Mouse (Mus musculus) forebrain, embryonic 11.5 days (tissue): ENCODE data around the gene Mfsd6. TPM values are rescaled to one million over a fixed set of nuclear protein-coding genes. Genes with fewer than 3 reads are reported as not detected.
A peak's percentile ranks its signal among the peaks of the same experiment; 100 is the strongest.

Source experiments
- ATAC-seq: fragments of 200-750 bp; cut with Nextera tagmentation; replicated peaks from 2 replicates; pipeline ENCODE4 v1.8.0; 2017; ENCODE audit warnings: moderate TSS enrichment; ENCODE audit not compliant: low FRiP score
- DNase-seq: peaks from one replicate; pipeline ENCODE4 v3.0.0-alpha.2; 2017; ENCODE audit warnings: low spot score
- H3K27ac ChIP-seq: fragments of 300-500 bp; sonication (generic); 2 replicates; pipeline ENCODE4 v1.5.1; 2014; ENCODE audit warnings: low read depth, low read length
- H3K27me3 ChIP-seq: fragments of 300-500 bp; sonication (generic); 2 replicates; pipeline ENCODE4 v1.6.1; 2014; ENCODE audit warnings: mild to moderate bottlenecking, low read length, mixed read lengths; ENCODE audit not compliant: control insufficient read depth, insufficient read depth
- H3K36me3 ChIP-seq: fragments of 300-500 bp; sonication (generic); 2 replicates; pipeline ENCODE4 v1.6.1; 2014; ENCODE audit warnings: mild to moderate bottlenecking, low read length, moderate library complexity, mixed read lengths; ENCODE audit not compliant: control insufficient read depth, insufficient read depth
- H3K4me1 ChIP-seq: fragments of 300-500 bp; sonication (generic); replicated peaks from 2 replicates; pipeline ENCODE4 v1.6.1; 2014; ENCODE audit warnings: low read length, mixed read lengths; ENCODE audit not compliant: control insufficient read depth, insufficient read depth
- H3K4me2 ChIP-seq: fragments of 300-500 bp; sonication (generic); 2 replicates; pipeline ENCODE4 v1.6.1; 2014; ENCODE audit warnings: low read depth, mild to moderate bottlenecking, low read length, moderate library complexity, mixed read lengths; ENCODE audit not compliant: severe bottlenecking
- H3K4me3 ChIP-seq: fragments of 300-500 bp; sonication (generic); 2 replicates; pipeline ENCODE4 v1.5.1; 2014; ENCODE audit warnings: low read depth, low read length
- H3K9ac ChIP-seq: fragments of 300-500 bp; sonication (generic); 2 replicates; pipeline ENCODE4 v1.6.1; 2014; ENCODE audit warnings: low read length
- H3K9me3 ChIP-seq: fragments of 300-500 bp; sonication (generic); 2 replicates; pipeline ENCODE4 v1.6.1; 2016; ENCODE audit warnings: low read length, mixed read lengths; ENCODE audit not compliant: control insufficient read depth
- WGBS: fragments of 180-500 bp; shearing (Covaris S2); extraction: QIAGEN DNeasy Blood & Tissue Kit; methylation state at CpG from one replicate; pipeline ENCODE4 v1.1.7; 2014; 5-methylcytosine and 5-hydroxymethylcytosine counted together
- polyA plus RNA-seq: library from polyadenylated mRNA; unstranded; fragments of >200 nt; fragmentation: Nextera tagmentation; extraction: Ambion mirVana; gene quantifications from 2 replicates; pipeline ENCODE4 v1.2.1, GENCODE M21; 2014

Gene Mfsd6
- polyA plus RNA-seq, 1 experiment from 2014 or later = 2.7 TPM

- Histone ChIP-seq H3K4me2 (no peak overlapping the region), H3K9ac (no peak overlapping the region), H3K27me3 (no peaks in the 10 kb centered on the region), H3K9me3 (no peaks in the 10 kb centered on the region), H3K27ac (no peak overlapping the region), H3K36me3 (no peaks in the 10 kb centered on the region), H3K4me3 (no peak overlapping the region), H3K4me1 (no peaks in the 10 kb centered on the region)
- DNase-seq = no peak
- WGBS = 92% methylated on average over 2 of the region's 2 CpGs
- no peak for ATAC-seq
These were observed 67.0 kb downstream of the Mfsd6 start for GRCm38 (mm10) chr1:52660278-52660677.

- 85% methylated on average over 7 of the region's 7 CpGs for WGBS
- H3K4me3 ChIP-seq = no peak overlapping the region
- H3K27ac ChIP-seq = no peak overlapping the region
- no peaks in the 10 kb centered on the region for H3K4me1 ChIP-seq
- H3K27me3 ChIP-seq = no peaks in the 10 kb centered on the region
- ATAC-seq (no peak), DNase-seq (no peak)
- H3K9me3 ChIP-seq = no peaks in the 10 kb centered on the region
- no peak overlapping the region for H3K9ac ChIP-seq
- no peaks in the 10 kb centered on the region for H3K36me3 ChIP-seq
- no peak overlapping the region for H3K4me2 ChIP-seq
These were observed 69.1 kb downstream of the Mfsd6 start for GRCm38 (mm10) chr1:52658160-52658559.

- H3K36me3 ChIP-seq = no peaks in the 10 kb centered on the region; the same call in 1 of the 2 replicates
- H3K4me1 ChIP-seq = no peaks in the 10 kb centered on the region
- H3K27ac ChIP-seq = no peak overlapping the region
- H3K4me2 ChIP-seq = no peak overlapping the region
- ATAC-seq (no peak), DNase-seq (no peak)
- H3K9me3 ChIP-seq = no peaks in the 10 kb centered on the region
- no peak overlapping the region for H3K9ac ChIP-seq
- WGBS = 85% methylated on average over 4 of the region's 4 CpGs
- H3K27me3 ChIP-seq = no peaks in the 10 kb centered on the region
- H3K4me3 ChIP-seq = no peak overlapping the region
These were observed 72.1 kb downstream of the Mfsd6 start for GRCm38 (mm10) chr1:52655153-52655552.

DNA sequence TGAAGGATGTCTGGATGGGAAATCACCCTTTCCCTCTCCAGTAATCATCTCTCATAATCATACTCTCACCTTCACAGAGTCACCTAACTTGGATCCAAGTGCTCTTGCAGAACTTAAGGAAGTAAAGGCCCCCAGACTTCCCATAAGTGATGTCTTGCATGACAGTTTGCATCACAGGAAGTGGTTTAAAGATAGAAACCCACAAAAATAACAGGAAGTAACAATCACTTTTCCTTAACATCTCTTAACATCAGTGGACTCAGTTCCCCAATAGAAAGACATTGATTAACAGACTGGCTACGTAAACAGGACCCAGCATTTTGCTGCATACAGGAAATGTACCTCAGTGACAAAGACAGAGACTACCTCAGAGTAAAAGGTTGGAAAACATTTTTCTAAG lies 73.9 kb downstream of the Mfsd6 start:
- 84% methylated on average over 1 of the region's 1 CpGs for WGBS
- DNase-seq (no peak), ATAC-seq (no peak)
- H3K27me3 ChIP-seq = no peaks in the 10 kb centered on the region
- H3K4me3 ChIP-seq = no peak overlapping the region
- H3K9ac ChIP-seq = no peak overlapping the region
- H3K27ac ChIP-seq = no peak overlapping the region
- peaks cover 3% of the 10 kb centered on the region; the same call in 1 of the 2 replicates for H3K36me3 ChIP-seq
- H3K4me2 ChIP-seq = no peak overlapping the region
- H3K4me1 ChIP-seq = no peaks in the 10 kb centered on the region
- H3K9me3 ChIP-seq = no peaks in the 10 kb centered on the region

DNA sequence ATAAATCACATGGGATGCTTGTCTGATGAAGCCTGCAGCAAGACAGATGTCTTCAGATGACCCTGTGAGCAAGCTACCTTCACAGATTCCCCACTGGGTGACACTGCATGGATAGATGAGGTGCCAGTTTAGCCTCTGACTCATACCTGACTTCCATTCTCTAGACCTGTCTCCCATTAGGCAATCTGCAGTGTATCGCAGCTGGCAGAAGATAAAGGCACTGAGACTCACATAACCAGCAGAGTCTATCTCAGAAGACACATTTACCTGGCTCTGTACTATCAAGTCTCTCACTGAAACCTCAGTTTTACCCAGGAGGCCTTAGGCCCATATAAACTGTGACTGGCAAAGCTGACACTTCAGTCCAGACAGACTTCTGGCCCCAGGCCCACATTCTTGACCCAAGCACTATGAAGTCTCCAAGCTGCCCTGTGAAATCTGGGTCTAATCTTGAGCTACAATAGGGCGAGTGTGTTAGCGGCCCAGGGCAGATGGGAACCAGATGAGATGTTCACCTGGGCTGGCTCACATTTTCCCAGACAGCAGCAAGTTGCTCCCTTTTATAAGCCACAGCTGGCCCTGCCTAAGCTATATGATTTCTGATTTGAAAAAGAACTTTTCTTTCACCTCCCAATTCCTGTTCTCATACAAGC lies 74.5 kb downstream of the Mfsd6 start:
- 86% methylated on average over 3 of the region's 3 CpGs for WGBS
- no peak for DNase-seq
- peaks cover 3% of the 10 kb centered on the region; the same call in 1 of the 2 replicates for H3K36me3 ChIP-seq
- ATAC-seq = no peak
- no peak overlapping the region for H3K4me2 ChIP-seq
- no peak overlapping the region for H3K4me3 ChIP-seq
- no peaks in the 10 kb centered on the region for H3K27me3 ChIP-seq
- no peaks in the 10 kb centered on the region for H3K9me3 ChIP-seq
- no peak overlapping the region for H3K27ac ChIP-seq
- H3K4me1 ChIP-seq = no peaks in the 10 kb centered on the region
- no peak overlapping the region for H3K9ac ChIP-seq

DNA sequence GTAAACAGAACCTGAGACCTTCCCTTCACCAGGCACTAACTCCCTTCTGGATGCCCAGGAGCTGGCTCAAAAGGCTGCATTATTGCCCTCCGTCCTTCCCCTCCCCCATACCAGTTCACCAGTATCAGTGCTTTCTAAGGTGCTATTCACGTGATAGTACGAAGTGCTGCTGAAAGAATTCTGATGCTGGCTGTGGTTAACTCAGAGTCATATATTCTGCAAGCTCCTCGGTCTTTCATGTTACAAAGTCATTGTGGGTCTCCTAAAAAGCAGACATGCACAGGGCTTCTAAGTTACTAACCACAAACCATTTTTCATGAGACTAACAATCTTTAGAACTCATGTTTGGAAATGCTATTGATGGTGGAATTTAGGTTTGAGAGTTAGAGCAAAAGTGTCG lies 77.2 kb downstream of the Mfsd6 start:
- H3K27ac ChIP-seq = no peak overlapping the region
- H3K27me3 ChIP-seq = no peaks in the 10 kb centered on the region
- peaks cover 3% of the 10 kb centered on the region; the same call in 1 of the 2 replicates for H3K36me3 ChIP-seq
- no peaks in the 10 kb centered on the region for H3K9me3 ChIP-seq
- no peak overlapping the region for H3K4me3 ChIP-seq
- no peak overlapping the region for H3K9ac ChIP-seq
- no peaks in the 10 kb centered on the region for H3K4me1 ChIP-seq
- DNase-seq (no peak), ATAC-seq (no peak)
- H3K4me2 ChIP-seq = no peak overlapping the region
- WGBS = 90% methylated on average over 5 of the region's 5 CpGs

DNA sequence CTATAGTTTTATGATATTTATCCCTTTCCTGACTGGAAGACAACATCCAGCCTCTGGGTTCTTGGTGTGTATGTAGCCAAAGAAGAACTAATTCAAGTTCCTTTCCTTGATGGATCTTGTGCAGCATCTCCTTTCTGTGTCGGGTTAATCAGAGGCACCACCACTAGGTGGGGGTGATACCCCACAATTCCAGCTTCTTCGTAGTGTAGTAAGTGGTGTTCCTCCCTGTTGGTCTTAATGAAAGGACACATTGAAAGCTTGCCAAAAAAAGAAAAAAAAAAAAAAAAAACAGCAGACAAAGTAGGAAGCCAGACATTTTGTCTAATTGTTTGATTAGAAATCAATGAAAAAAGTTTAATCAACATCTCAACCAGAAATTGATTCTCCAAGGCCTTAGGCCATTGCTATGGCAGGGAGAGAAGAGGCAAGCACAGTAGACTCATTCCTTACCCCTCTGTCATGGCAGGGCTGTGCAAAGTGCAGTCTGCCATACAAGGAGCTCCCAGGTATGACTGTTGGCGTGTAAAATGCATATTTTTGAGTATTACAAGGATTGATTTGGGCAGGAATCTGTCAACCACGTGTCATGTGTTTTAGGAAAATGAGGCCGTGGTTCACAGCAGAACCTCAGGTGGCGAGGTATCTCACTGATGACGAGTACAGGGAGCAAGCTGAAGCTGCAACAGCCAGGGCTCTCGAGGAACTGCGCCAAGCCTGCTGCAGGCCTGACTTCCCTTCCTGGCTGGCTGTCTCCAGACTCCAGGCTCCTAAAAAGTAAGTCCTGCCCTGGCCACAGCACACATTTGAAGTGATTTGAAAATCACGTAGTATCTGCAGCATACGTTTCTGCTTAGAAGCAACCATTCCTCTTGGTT lies 78.9 kb downstream of the Mfsd6 start:
- Histone ChIP-seq H3K9me3 (no peaks in the 10 kb centered on the region), H3K27me3 (no peaks in the 10 kb centered on the region), H3K36me3 (peaks cover 3% of the 10 kb centered on the region; the same call in 1 of the 2 replicates), H3K27ac (no peak overlapping the region), H3K4me1 (no peaks in the 10 kb centered on the region), H3K9ac (no peak overlapping the region), H3K4me3 (no peak overlapping the region), H3K4me2 (no peak overlapping the region)
- ATAC-seq = no peak
- peak; percentile 70 for DNase-seq
- 81% methylated on average over 11 of the region's 11 CpGs for WGBS

DNA sequence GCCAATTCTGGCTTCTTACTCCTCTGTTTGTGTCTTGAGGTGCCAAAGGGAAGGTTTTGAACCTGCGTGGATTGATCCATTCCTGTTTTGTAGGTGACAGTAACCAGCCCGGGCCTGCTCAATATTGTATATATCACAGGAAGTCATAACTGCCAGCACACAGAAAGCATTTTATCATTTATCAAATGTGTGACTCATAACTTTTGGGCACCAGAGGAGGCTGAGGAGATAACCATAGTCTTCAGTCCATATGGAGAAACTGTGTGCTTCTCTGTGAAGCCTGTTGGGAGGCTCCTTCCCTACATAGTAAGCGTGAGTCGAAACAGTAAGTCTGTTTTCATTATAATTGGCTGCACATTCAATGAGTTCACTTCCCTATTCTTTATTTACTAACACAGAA lies 86.5 kb downstream of the Mfsd6 start:
- no peak for ATAC-seq
- Histone ChIP-seq H3K4me1 (no peaks in the 10 kb centered on the region), H3K9me3 (no peaks in the 10 kb centered on the region), H3K4me2 (no peak overlapping the region), H3K36me3 (peaks cover 4% of the 10 kb centered on the region; the same call in 1 of the 2 replicates), H3K27me3 (no peaks in the 10 kb centered on the region), H3K4me3 (no peak overlapping the region), H3K27ac (no peak overlapping the region), H3K9ac (no peak overlapping the region)
- 93% methylated on average over 4 of the region's 4 CpGs for WGBS
- no peak for DNase-seq
